Mouse (Mus musculus): Measurements from ENCODE around the gene Man2b1.

DNA sequence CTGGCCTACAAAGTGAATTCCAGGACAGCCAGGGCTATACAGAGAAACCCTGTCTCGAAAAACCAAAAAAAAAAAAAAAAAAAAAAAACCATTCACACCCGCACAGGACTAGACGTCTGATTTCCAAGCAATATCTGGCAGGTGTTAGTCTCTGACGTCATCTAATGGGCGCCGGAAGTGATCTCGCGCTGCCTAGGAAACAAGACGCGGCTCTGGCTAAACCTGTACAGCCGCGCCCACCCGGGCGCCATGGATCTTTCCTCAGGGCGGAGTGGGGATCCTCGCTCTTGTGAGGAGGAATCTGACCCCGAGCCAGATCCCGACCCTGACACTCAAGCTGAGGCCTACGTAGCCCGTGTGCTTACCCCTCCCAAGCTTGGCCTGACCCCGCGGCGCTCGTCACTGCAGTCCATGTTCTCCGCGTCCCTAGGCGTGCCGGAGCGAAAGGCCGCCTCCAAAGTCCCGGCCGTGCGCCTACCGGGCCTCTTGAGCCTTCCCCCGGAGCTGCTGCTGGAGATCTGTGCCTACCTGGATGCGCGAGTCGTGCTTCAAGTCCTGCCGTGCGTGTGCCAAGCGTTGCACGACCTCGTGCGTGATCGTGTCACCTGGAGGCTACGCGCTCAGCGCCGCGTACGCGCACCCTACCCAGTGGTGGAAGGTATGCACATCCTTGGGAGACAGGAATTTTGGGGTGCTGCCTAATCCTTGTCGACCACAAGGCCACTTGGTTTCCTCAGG is 23.0 kb upstream of the Man2b1 start, which contains the start of gene Fbxw9:
- TF ChIP-seq CTCF (IDR thresholded peaks at IDR 0.05; ENCODE audit: control insufficient read depth, insufficient read depth, low read length), result no peak
- no peak for TF ChIP-seq POLR2A (IDR thresholded peaks at IDR 0.05; ENCODE audit: borderline replicate concordance, control insufficient read depth, low read depth, low read length)
